Mouse (Mus musculus) forebrain, embryonic 11.5 days (tissue): ENCODE measurements around the gene Eif2b1. TPM values are rescaled to one million over a fixed set of nuclear protein-coding genes. Genes with fewer than 3 reads are reported as not detected.

ENCODE experiments used
- ATAC-seq: fragments of 200-750 bp; cut with Nextera tagmentation; replicated peaks from 2 replicates; pipeline ENCODE4 v1.8.0; 2017; ENCODE audit warnings: moderate TSS enrichment; ENCODE audit not compliant: low FRiP score
- DNase-seq: peaks from one replicate; pipeline ENCODE4 v3.0.0-alpha.2; 2017; ENCODE audit warnings: low spot score
- H3K27ac ChIP-seq: fragments of 300-500 bp; sonication (generic); 2 replicates; pipeline ENCODE4 v1.5.1; 2014; ENCODE audit warnings: low read depth, low read length
- H3K27me3 ChIP-seq: fragments of 300-500 bp; sonication (generic); 2 replicates; pipeline ENCODE4 v1.6.1; 2014; ENCODE audit warnings: mild to moderate bottlenecking, low read length, mixed read lengths; ENCODE audit not compliant: control insufficient read depth, insufficient read depth
- H3K36me3 ChIP-seq: fragments of 300-500 bp; sonication (generic); 2 replicates; pipeline ENCODE4 v1.6.1; 2014; ENCODE audit warnings: mild to moderate bottlenecking, low read length, moderate library complexity, mixed read lengths; ENCODE audit not compliant: control insufficient read depth, insufficient read depth
- H3K4me1 ChIP-seq: fragments of 300-500 bp; sonication (generic); replicated peaks from 2 replicates; pipeline ENCODE4 v1.6.1; 2014; ENCODE audit warnings: low read length, mixed read lengths; ENCODE audit not compliant: control insufficient read depth, insufficient read depth
- H3K4me2 ChIP-seq: fragments of 300-500 bp; sonication (generic); 2 replicates; pipeline ENCODE4 v1.6.1; 2014; ENCODE audit warnings: low read depth, mild to moderate bottlenecking, low read length, moderate library complexity, mixed read lengths; ENCODE audit not compliant: severe bottlenecking
- H3K4me3 ChIP-seq: fragments of 300-500 bp; sonication (generic); 2 replicates; pipeline ENCODE4 v1.5.1; 2014; ENCODE audit warnings: low read depth, low read length
- H3K9ac ChIP-seq: fragments of 300-500 bp; sonication (generic); 2 replicates; pipeline ENCODE4 v1.6.1; 2014; ENCODE audit warnings: low read length
- H3K9me3 ChIP-seq: fragments of 300-500 bp; sonication (generic); 2 replicates; pipeline ENCODE4 v1.6.1; 2016; ENCODE audit warnings: low read length, mixed read lengths; ENCODE audit not compliant: control insufficient read depth
- WGBS: fragments of 180-500 bp; shearing (Covaris S2); extraction: QIAGEN DNeasy Blood & Tissue Kit; methylation state at CpG from one replicate; pipeline ENCODE4 v1.1.7; 2014; 5-methylcytosine and 5-hydroxymethylcytosine counted together
- polyA plus RNA-seq: library from polyadenylated mRNA; unstranded; fragments of >200 nt; fragmentation: Nextera tagmentation; extraction: Ambion mirVana; gene quantifications from 2 replicates; pipeline ENCODE4 v1.2.1, GENCODE M21; 2014

Eif2b1 gene
- polyA plus RNA-seq, 1 experiment from 2014 or later = 74.5 TPM

DNA sequence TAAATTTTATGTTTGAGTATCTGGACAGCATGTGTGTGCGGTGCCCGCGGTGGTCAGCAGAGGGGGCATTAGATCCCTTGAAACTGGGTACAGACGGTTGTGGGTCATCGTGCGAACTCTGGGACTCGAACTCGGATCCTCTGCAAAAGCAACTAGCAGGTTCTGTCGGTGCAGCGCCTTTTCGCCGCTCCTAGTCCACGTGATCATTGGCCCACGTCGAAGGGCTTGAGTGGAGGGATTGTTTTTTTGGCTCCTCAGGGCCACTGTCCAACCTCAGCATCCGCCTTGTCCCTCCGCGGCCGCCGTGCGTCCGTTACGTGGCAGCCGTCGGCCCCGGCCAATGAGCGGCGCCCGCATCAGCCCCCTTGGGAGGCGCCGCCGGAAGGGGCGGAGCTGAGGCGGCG is 38.5 kb downstream of the Eif2b1 start, which contains the start of gene Tmed2:
Gene Tmed2 (plus strand): TSS at position 313 of the 404 bp plus-strand sequence.
- Histone ChIP-seq H3K4me1 (peaks cover 3% of the 10 kb centered on the region; the same call in 1 of the 2 replicates), H3K9me3 (no peaks in the 10 kb centered on the region), H3K27ac (no peak within 1 kb of the TSS), H3K4me3 (peak within 1 kb of the TSS; percentile 93), H3K9ac (peak within 1 kb of the TSS; percentile 86), H3K27me3 (no peaks in the 10 kb centered on the region), H3K36me3 (no peaks in the 10 kb centered on the region; the same call in 1 of the 2 replicates), H3K4me2 (peak within 1 kb of the TSS; percentile 74)
- DNase-seq (peak; percentile 96), ATAC-seq (peak; percentile 96)
- WGBS = 1% methylated on average over 35 of the region's 35 CpGs

- H3K9me3 ChIP-seq = no peaks in the 10 kb centered on the region
- no peak for ATAC-seq
- H3K27ac ChIP-seq = no peak overlapping the region
- H3K4me3 ChIP-seq = peak overlapping the region; percentile 93
- no peaks in the 10 kb centered on the region; the same call in 1 of the 2 replicates for H3K36me3 ChIP-seq
- DNase-seq = no peak
- H3K4me1 ChIP-seq = peaks cover 3% of the 10 kb centered on the region; the same call in 1 of the 2 replicates
- no peak overlapping the region; the same call in 1 of the 2 replicates for H3K4me2 ChIP-seq
- WGBS = 75% methylated on average over 4 of the region's 4 CpGs
- H3K27me3 ChIP-seq = no peaks in the 10 kb centered on the region
- H3K9ac ChIP-seq = peak overlapping the region; percentile 39; the same call in 1 of the 2 replicates
Observed at GRCm38 (mm10) chr5:124539905-124540304, 39.0 kb downstream of the Eif2b1 start.

DNA sequence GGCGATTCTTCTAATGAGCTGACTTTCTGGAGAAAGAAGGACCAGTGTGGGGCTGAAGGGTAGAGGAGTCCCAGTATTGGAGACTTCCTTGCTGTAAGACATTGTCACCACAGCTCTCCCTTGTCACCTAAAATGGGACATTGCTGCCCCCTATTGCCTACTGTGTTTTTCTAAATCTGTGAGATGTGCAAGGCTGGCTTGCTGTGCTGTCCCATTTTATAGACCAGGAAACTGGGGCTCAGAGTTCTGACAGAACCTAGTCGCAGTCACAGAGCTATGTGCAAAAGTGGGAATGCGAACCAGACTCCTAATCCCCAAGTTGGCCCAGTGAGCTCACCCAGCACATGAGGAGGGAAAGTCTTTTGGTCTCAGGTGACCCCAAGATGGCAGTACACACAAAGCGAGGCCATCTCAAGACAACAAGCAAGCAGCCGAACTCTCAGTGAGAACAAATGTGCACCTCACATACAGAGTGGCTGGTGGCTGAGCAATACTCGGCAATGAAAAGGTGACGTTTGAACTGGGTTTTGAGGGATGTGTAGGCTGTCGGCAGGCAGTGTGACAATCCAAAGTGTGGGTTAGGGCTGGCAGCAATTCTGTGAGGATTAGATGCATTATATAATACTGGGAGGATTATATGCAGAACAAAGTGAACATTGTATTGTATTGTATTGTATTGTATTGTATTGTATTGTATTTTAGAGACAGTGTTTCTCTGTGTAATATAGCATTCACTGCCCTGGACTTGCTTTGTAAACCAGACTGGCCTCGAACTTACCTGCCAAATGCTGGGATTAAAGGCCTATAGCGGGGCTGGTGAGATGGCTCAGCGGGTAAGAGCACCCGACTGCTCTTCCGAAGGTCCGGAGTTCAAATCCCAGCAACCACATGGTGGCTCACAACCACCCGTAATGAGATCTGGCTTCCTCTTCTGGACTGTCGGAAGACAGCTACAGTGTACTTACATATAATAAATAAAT is 39.8 kb downstream of the Eif2b1 start:
- Histone ChIP-seq H3K27ac (no peak overlapping the region), H3K9me3 (no peaks in the 10 kb centered on the region), H3K4me1 (peaks cover 3% of the 10 kb centered on the region; the same call in 1 of the 2 replicates), H3K4me2 (no peak overlapping the region), H3K9ac (no peak overlapping the region), H3K36me3 (no peaks in the 10 kb centered on the region; the same call in 1 of the 2 replicates), H3K27me3 (no peaks in the 10 kb centered on the region), H3K4me3 (no peak overlapping the region)
- ATAC-seq (no peak), DNase-seq (no peak)
- 80% methylated on average over 15 of the region's 16 CpGs for WGBS

DNA sequence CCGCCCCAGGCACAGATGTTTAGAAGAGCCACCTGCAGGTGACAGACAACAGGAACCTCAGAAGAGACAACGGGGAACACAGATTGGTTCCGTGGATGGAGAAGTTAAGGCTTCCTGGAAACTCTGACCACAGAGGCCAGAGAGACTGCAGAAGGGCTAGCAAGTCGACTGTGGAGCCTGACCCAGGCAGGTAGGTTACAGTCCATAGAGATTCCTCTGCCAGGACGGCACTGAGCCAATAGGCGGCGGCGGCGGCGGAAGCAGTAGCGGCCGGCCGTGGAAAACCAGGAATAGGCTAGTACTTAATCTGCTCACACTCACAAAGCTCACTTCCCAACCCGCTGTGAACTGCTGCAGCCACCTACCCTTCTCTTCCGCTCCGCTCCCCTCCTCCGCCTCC is 42.2 kb downstream of the Eif2b1 start:
- no peaks in the 10 kb centered on the region for H3K36me3 ChIP-seq
- peak overlapping the region; percentile 34; the same call in 1 of the 2 replicates for H3K4me2 ChIP-seq
- H3K27me3 ChIP-seq = no peaks in the 10 kb centered on the region
- ATAC-seq (no peak), DNase-seq (peak; percentile 59)
- H3K4me3 ChIP-seq = no peak overlapping the region; the same call in 1 of the 2 replicates
- no peak overlapping the region for H3K27ac ChIP-seq
- no peaks in the 10 kb centered on the region for H3K9me3 ChIP-seq
- H3K4me1 ChIP-seq = peaks cover 1% of the 10 kb centered on the region; the same call in 1 of the 2 replicates
- 3% methylated on average over 17 of the region's 17 CpGs for WGBS
- 0 out of 2 replicates have a peak overlapping the region, but pooled peaks have one; percentile 5 for H3K9ac ChIP-seq

- ATAC-seq (no peak), DNase-seq (no peak)
- H3K27me3 ChIP-seq = no peaks in the 10 kb centered on the region
- H3K4me2 ChIP-seq = no peak overlapping the region
- H3K9ac ChIP-seq = no peak overlapping the region
- no peaks in the 10 kb centered on the region for H3K9me3 ChIP-seq
- no peaks in the 10 kb centered on the region for H3K36me3 ChIP-seq
- no peak overlapping the region for H3K27ac ChIP-seq
- H3K4me1 ChIP-seq = peaks cover 4% of the 10 kb centered on the region; the same call in 1 of the 2 replicates
- 79% methylated on average over 5 of the region's 5 CpGs for WGBS
- no peak overlapping the region for H3K4me3 ChIP-seq
Observed at GRCm38 (mm10) chr5:124535016-124535415, 43.9 kb downstream of the Eif2b1 start.

DNA sequence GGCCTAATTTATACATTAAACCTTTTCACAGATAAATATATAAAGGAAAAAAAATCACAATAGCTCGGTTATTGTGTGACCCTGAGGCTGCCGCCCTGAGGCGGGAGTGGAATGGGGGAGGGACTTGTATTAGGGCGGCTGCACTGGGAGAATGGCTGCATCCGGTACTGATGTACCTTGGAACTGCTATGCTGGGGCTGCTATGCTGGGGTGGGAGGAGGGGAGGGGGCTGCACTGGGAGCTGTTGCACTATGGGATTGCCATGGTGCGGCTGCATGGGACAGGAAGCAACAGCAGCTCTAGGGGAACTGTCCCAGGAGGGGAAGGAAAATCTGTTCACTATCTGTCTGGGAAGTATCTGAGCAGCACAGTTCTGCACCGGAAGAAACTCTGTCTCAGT is 46.5 kb downstream of the Eif2b1 start:
- H3K4me2 ChIP-seq = no peak overlapping the region
- H3K9ac ChIP-seq = no peak overlapping the region
- ATAC-seq (no peak), DNase-seq (no peak)
- no peaks in the 10 kb centered on the region for H3K27me3 ChIP-seq
- peaks cover 16% of the 10 kb centered on the region for H3K4me1 ChIP-seq
- no peaks in the 10 kb centered on the region for H3K36me3 ChIP-seq
- 38% methylated on average over 7 of the region's 7 CpGs for WGBS
- no peak overlapping the region for H3K4me3 ChIP-seq
- H3K9me3 ChIP-seq = no peaks in the 10 kb centered on the region
- no peak overlapping the region for H3K27ac ChIP-seq

DNA sequence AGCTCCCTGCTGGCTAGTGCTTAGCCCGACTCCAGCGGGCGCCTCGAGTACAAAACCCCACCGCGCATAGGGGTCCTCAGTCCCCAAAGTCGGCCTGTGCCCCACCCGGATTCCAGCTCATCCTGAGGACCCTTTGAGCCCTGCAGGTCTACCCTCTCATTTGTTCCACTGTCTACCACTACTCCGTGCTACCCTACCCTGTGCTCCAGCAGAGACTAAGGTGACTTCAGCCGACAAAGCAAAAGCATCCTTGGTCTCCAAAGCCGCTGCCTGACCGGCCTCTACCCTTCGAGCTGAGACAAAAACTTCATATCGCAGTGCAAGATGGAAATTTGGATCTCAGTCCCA is 47.4 kb downstream of the Eif2b1 start:
- Histone ChIP-seq H3K36me3 (no peaks in the 10 kb centered on the region), H3K4me2 (peak overlapping the region; percentile 54), H3K4me1 (peaks cover 16% of the 10 kb centered on the region), H3K9ac (peak overlapping the region; percentile 70), H3K27ac (peak overlapping the region; percentile 55; the same call in 1 of the 2 replicates), H3K4me3 (peak overlapping the region; percentile 62), H3K9me3 (no peaks in the 10 kb centered on the region), H3K27me3 (no peaks in the 10 kb centered on the region)
- WGBS = 9% methylated on average over 14 of the region's 14 CpGs
- ATAC-seq (peak; percentile 72; the same call in 1 of the 2 replicates), DNase-seq (no peak)

DNA sequence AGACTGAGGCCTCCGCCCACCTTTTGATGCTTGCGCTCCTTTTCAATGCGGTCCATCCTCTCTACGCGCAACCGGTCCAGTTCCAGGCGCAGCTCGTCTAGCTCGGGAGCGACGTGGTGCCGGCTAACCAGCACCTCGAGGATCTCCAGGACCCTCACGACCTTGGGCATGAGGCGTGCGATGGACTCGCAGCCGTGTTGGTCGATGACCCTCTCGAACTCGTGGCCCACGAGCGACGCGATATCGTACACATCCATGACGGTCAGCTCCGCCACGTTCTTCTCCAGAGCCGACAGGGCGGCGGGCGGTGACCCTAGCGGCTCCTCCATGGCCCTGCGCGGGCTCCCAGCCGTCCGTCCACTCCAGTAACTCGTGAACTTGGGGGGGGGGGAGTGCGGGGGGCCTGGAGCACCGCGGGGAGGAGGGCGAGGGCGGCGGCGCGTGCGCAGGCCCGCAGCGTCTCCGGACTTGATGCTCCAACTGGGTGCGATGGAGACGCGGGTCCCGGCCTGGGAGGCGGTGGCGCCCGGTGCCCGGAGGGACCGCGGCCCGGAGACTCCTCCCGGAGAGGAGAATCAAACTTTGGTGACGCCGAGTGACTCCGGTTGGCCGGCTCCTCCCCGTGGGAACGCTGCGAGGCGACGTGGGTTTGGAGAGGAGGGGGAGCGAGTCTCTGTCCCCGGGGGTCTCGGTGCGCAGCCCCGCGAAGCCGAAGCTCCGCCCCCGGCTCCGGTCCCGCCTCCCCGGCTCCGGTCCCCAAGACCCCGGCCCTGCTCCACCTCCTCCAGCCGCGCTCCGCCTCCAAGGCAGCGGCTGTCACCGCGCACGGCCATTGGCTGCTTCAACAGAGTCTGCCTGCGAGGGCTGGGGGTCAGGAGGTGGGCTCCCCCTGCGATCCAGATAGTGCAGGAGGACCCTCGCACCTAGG is 48.0 kb downstream of the Eif2b1 start, which contains the start of gene Rilpl1:
Gene Rilpl1 (minus strand): TSS at position 737 of the 928 bp plus-strand sequence.
- peaks cover 16% of the 10 kb centered on the region for H3K4me1 ChIP-seq
- peak within 1 kb of the TSS; percentile 55 for H3K27ac ChIP-seq
- H3K27me3 ChIP-seq = no peaks in the 10 kb centered on the region
- ATAC-seq (peak; percentile 95), DNase-seq (peak; percentile 93)
- peak within 1 kb of the TSS; percentile 54 for H3K4me2 ChIP-seq
- peak within 1 kb of the TSS; percentile 70 for H3K9ac ChIP-seq
- peak within 1 kb of the TSS; percentile 62 for H3K4me3 ChIP-seq
- H3K36me3 ChIP-seq = no peaks in the 10 kb centered on the region
- H3K9me3 ChIP-seq = no peaks in the 10 kb centered on the region
- WGBS = under 1% methylated on average over 83 of the region's 96 CpGs
